Mouse (Mus musculus): Measurements from ENCODE around the gene Gm4871. TPM values are rescaled to one million over a fixed set of nuclear protein-coding genes. Genes with fewer than 3 reads are reported as not detected.

The Gm4871 gene
- polyA plus RNA-seq (2015; fragmentation: Nextera tagmentation; extraction: Ambion mirVana), result not detected in 2 replicates

DNA sequence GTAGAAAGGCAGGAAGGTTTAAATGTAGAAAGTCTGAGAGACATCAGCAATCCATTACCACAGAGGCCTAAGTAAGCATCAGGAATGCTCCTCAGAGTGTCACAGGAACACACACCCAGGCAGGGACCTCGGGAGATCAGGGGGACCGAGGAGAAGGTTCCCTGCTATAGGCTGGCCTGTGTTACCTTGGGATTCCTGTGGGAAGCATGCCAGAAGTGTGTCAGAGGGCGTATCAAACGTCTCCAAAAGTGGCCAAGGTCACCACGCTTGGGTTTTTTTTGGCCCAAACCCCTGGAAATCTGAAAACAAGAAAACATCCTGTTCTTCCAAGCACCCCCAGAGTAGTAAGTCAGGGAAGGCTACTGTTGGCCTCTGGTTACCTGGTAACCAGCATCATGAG, at the start of gene Gm4871:
TSS of gene Gm4871 (minus strand) at position 364 of the 400 bp plus-strand sequence.

DNA sequence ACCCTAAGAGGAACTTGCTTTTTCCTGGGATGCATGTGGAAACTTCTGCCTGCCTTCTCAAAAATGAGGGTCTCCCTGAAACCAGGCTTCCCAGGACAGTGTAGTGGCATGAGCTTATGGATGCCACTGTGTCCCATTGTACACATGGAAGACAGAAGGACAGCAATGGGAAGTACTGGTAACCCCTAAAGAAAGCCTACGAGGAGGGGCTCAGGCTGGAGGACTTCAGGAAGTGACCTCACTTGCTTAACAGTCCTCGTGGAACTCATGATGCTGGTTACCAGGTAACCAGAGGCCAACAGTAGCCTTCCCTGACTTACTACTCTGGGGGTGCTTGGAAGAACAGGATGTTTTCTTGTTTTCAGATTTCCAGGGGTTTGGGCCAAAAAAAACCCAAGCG, 10.1 kb upstream of the Gm4871 start, which contains the start of gene 1700018F24Rik:
TSS of gene 1700018F24Rik (plus strand) at position 301 of the 400 bp plus-strand sequence.

Other genes starting within 250 kb of the Gm4871 start
- gene Smurf1, start 66.9 kb downstream of the Gm4871 start, polyA plus RNA-seq (2015; fragmentation: Nextera tagmentation; extraction: Ambion mirVana), result 4.6 and 5.1 TPM in 2 replicates
- gene 1700018F24Rik, start 10.2 kb upstream of the Gm4871 start, polyA plus RNA-seq (2015; fragmentation: Nextera tagmentation; extraction: Ambion mirVana), result not detected in 2 replicates
- 79.3 and 80.8 TPM in 2 replicates for gene Arpc1a, start 51.1 kb upstream of the Gm4871 start, polyA plus RNA-seq (2015; fragmentation: Nextera tagmentation; extraction: Ambion mirVana)
- not detected in 2 replicates for gene Kpna7, start 51.3 kb upstream of the Gm4871 start, polyA plus RNA-seq (2015; fragmentation: Nextera tagmentation; extraction: Ambion mirVana)
- 274 and 374 TPM in 2 replicates for gene Arpc1b, start 81.5 kb upstream of the Gm4871 start, polyA plus RNA-seq (2015; fragmentation: Nextera tagmentation; extraction: Ambion mirVana)
- gene Pdap1, start 107.5 kb upstream of the Gm4871 start, polyA plus RNA-seq (2015; fragmentation: Nextera tagmentation; extraction: Ambion mirVana), result 69.3 and 76.8 TPM in 2 replicates
- gene Bud31, start 107.6 kb upstream of the Gm4871 start, polyA plus RNA-seq (2015; fragmentation: Nextera tagmentation; extraction: Ambion mirVana), result 146 and 156 TPM in 2 replicates
- gene Ptcd1, start 134.4 kb upstream of the Gm4871 start, polyA plus RNA-seq (2015; fragmentation: Nextera tagmentation; extraction: Ambion mirVana), result 7.5 and 8.8 TPM in 2 replicates
- 33.3 and 37.0 TPM in 2 replicates for gene Cpsf4, start 134.5 kb upstream of the Gm4871 start, polyA plus RNA-seq (2015; fragmentation: Nextera tagmentation; extraction: Ambion mirVana)
- gene Atp5j2, start 159.3 kb upstream of the Gm4871 start, polyA plus RNA-seq (2015; fragmentation: Nextera tagmentation; extraction: Ambion mirVana), result 350 and 356 TPM in 2 replicates
- 8.8 and 8.9 TPM in 2 replicates for gene Zkscan14, start 169.1 kb upstream of the Gm4871 start, polyA plus RNA-seq (2015; fragmentation: Nextera tagmentation; extraction: Ambion mirVana)
- 3.9 and 4.1 TPM in 2 replicates for gene Zkscan5, start 171.8 kb upstream of the Gm4871 start, polyA plus RNA-seq (2015; fragmentation: Nextera tagmentation; extraction: Ambion mirVana)
- 18.8 and 19.9 TPM in 2 replicates for gene Zfp655, start 199.0 kb upstream of the Gm4871 start, polyA plus RNA-seq (2015; fragmentation: Nextera tagmentation; extraction: Ambion mirVana)
- gene Zscan25, start 247.7 kb upstream of the Gm4871 start, polyA plus RNA-seq (2015; fragmentation: Nextera tagmentation; extraction: Ambion mirVana), result 0.30 and 0.46 TPM in 2 replicates